Mouse (Mus musculus) spleen, adult 2 months (tissue): Measurements from ENCODE around the gene Rad51b. TPM values are rescaled to one million over a fixed set of nuclear protein-coding genes. Genes with fewer than 3 reads are reported as not detected.

ENCODE experiments used
- DNase-seq, 2 experiments: peaks; one replicate each; pipeline versions ENCODE4 v3.0.0 to v3.0.0-alpha.2; 2012 to 2021; ENCODE audit warnings: low spot score in 2 of 2, low read depth in 1 of 2
- H3K27ac ChIP-seq: fragments of 200-500 bp; 2 replicates; pipeline ENCODE4 v1.5.1; 2012; ENCODE audit warnings: low read length, inconsistent platforms; ENCODE audit not compliant: insufficient read depth
- H3K27me3 ChIP-seq: fragments of 200-500 bp; 2 replicates; pipeline ENCODE4 v1.6.1; 2012; ENCODE audit warnings: mild to moderate bottlenecking, moderate library complexity, low read length, inconsistent platforms; ENCODE audit not compliant: control insufficient read depth, insufficient read depth
- H3K36me3 ChIP-seq: fragments of 200-500 bp; 2 replicates; pipeline ENCODE4 v1.6.1; 2012; ENCODE audit warnings: mild to moderate bottlenecking, low read length, inconsistent platforms; ENCODE audit not compliant: control insufficient read depth, insufficient read depth
- H3K4me1 ChIP-seq: fragments of 200-500 bp; 2 replicates; pipeline ENCODE4 v1.6.1; 2011; ENCODE audit warnings: inconsistent platforms; ENCODE audit not compliant: control insufficient read depth, insufficient read depth, insufficient read length
- H3K4me3 ChIP-seq: fragments of 200-500 bp; 2 replicates; pipeline ENCODE4 v1.5.1; 2011; ENCODE audit warnings: mild to moderate bottlenecking, inconsistent platforms; ENCODE audit not compliant: insufficient read depth, insufficient read length; ENCODE audit errors: extremely low read depth
- CTCF ChIP-seq: fragments of 200-500 bp; IDR thresholded peaks from 2 replicates; pipeline ENCODE4 v1.5.1; 2011; ENCODE audit warnings: mild to moderate bottlenecking, inconsistent platforms; ENCODE audit not compliant: insufficient read depth, insufficient read length, insufficient replicate concordance; ENCODE audit errors: extremely low read depth
- POLR2A ChIP-seq: fragments of 200-500 bp; IDR thresholded peaks from 2 replicates; pipeline ENCODE4 v1.6.1; 2011; ENCODE audit warnings: low read depth, low read length, inconsistent platforms
- WGBS: fragments of 180-500 bp; shearing (Covaris S2); methylation state at CpG from one replicate; pipeline ENCODE4 v1.1.7; 2018; 5-methylcytosine and 5-hydroxymethylcytosine counted together
- polyA plus RNA-seq: library from polyadenylated mRNA; depleted of rRNA; stranded (reverse); fragments of >200 nt; gene quantifications from 2 replicates; pipeline ENCODE4 v1.2.3, GENCODE M21; 2012

The Rad51b gene
- polyA plus RNA-seq, 1 experiment = 0.26 TPM

DNA sequence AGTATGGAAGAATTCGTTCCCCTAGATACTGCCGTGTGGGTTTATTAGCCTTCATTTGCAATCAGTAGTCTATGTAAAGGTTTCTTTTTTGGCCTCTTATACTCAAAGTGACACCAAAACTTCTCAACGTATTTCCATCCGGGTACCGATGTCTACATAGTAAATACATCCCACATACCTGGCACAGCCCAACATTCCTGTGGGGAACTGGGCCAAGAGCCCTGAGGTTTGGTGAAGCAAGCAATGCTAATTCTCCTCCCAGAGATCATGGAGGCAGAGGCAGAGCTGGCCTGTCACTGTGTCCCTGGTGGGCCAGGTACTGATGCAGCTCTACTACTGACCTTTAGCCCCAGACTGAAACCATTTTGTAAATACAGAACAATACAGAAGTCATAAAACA is 512.4 kb downstream of the Rad51b start:
- WGBS = 94% methylated on average over 5 of the region's 5 CpGs

DNA sequence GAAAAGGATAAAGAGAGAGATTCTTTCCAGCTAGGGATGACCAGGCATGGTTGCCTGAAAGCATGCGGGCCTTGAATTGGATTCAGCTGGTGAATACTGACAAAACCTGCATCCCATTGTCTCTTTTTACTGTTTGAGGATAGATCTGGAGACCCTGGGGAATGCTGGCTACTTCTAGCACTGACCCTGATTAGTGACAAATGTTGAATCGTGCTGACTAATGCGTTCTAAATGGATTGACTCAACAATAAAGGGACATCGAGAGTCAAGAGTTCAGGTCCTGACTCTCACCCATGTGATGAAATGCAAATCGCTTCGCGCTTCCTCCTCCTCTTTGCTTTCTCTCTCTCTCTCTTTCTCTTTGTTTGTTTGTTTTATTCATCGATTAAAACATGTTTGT is 515.3 kb downstream of the Rad51b start:
- 92% methylated on average over 8 of the region's 8 CpGs for WGBS

More for the DNA sequence above, 512.4 kb downstream of the Rad51b start:
- H3K27me3 ChIP-seq = no peaks in the 10 kb centered on the region
- DNase-seq = no peak
- no peaks in the 10 kb centered on the region for H3K36me3 ChIP-seq
- H3K4me1 ChIP-seq = peaks cover 6% of the 10 kb centered on the region; the same call in 1 of the 2 replicates
- no peak overlapping the region for H3K4me3 ChIP-seq
- no peak for TF ChIP-seq CTCF
- TF ChIP-seq POLR2A = no peak
- H3K27ac ChIP-seq = no peak overlapping the region

GRCm38 (mm10) chr12:79812838-79813563 is 515.9 kb downstream of the Rad51b start:
- Histone ChIP-seq H3K36me3 (no peaks in the 10 kb centered on the region), H3K27me3 (no peaks in the 10 kb centered on the region), H3K4me3 (no peak overlapping the region), H3K27ac (no peak overlapping the region), H3K4me1 (peaks cover 6% of the 10 kb centered on the region; the same call in 1 of the 2 replicates)
- DNase-seq = no peak
- WGBS = 87% methylated on average over 18 of the region's 18 CpGs
- TF ChIP-seq CTCF (no peak), POLR2A (no peak)

More for the DNA sequence above, 515.3 kb downstream of the Rad51b start:
- Histone ChIP-seq H3K27me3 (no peaks in the 10 kb centered on the region), H3K27ac (no peak overlapping the region), H3K36me3 (no peaks in the 10 kb centered on the region), H3K4me3 (no peak overlapping the region), H3K4me1 (peaks cover 6% of the 10 kb centered on the region; the same call in 1 of the 2 replicates)
- no peak for TF ChIP-seq CTCF
- TF ChIP-seq POLR2A = no peak
- DNase-seq = no peak

GRCm38 (mm10) chr12:79813566-79814305 is 516.7 kb downstream of the Rad51b start:
- peaks cover 6% of the 10 kb centered on the region; the same call in 1 of the 2 replicates for H3K4me1 ChIP-seq
- DNase-seq = no peak
- no peak overlapping the region for H3K27ac ChIP-seq
- no peaks in the 10 kb centered on the region for H3K36me3 ChIP-seq
- no peak overlapping the region for H3K4me3 ChIP-seq
- no peaks in the 10 kb centered on the region for H3K27me3 ChIP-seq
- no peak for TF ChIP-seq POLR2A
- TF ChIP-seq CTCF = no peak
- 85% methylated on average over 8 of the region's 8 CpGs for WGBS

GRCm38 (mm10) chr12:79814312-79815091 is 517.4 kb downstream of the Rad51b start:
- H3K27ac ChIP-seq = no peak overlapping the region
- 94% methylated on average over 20 of the region's 20 CpGs for WGBS

DNA sequence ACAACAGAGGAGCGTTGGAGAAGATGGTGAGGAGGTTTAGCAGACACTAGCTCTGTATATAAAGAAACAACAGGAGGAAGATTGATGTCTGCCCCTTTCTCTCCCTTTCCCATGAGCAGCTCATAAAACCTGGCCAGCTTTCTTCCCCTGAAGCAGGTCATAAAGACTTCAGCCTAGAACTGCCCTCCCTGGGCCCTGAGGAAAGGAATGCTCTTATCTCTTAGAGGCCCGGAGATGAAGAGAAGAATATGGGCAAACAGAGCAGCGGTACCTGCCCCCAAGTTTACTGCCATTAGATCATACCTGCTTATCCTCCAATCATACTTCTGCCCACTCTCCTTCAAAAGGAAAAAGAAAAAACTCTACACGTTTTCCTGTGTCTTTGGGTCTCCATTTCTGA is 519.2 kb downstream of the Rad51b start:
- TF ChIP-seq POLR2A (no peak), CTCF (no peak)
- no peaks in the 10 kb centered on the region for H3K27me3 ChIP-seq
- DNase-seq = no peak
- peaks cover 6% of the 10 kb centered on the region; the same call in 1 of the 2 replicates for H3K4me1 ChIP-seq
- no peaks in the 10 kb centered on the region for H3K36me3 ChIP-seq
- 87% methylated on average over 4 of the region's 4 CpGs for WGBS
- H3K4me3 ChIP-seq = no peak overlapping the region
- H3K27ac ChIP-seq = no peak overlapping the region

More at GRCm38 (mm10) chr12:79814312-79815091, 517.4 kb downstream of the Rad51b start:
- Histone ChIP-seq H3K27me3 (no peaks in the 10 kb centered on the region), H3K4me1 (peaks cover 6% of the 10 kb centered on the region; the same call in 1 of the 2 replicates), H3K36me3 (no peaks in the 10 kb centered on the region), H3K4me3 (no peak overlapping the region)
- TF ChIP-seq CTCF = no peak
- TF ChIP-seq POLR2A = no peak
- DNase-seq = no peak
